Comparison of ENCODE assay signal across 8 mouse cellular contexts in genomic region chr10:19591286-19591640, GRCm38 (mm10). TPM values are rescaled to one million over a fixed set of nuclear protein-coding genes. Genes with fewer than 3 reads are reported as not detected.
DNase-seq lines count a peak whose midpoint lies in the region; ATAC-seq and TF ChIP-seq lines count a peak whose summit lies in the region.

No protein-coding gene starts in this region.

- H3K4me3 ChIP-seq in lung, adult 2 months (replicated peaks; ENCODE audit: extremely low read depth, low read depth, low read length) = peak overlapping the region; percentile 17
- peak overlapping the region; percentile 77 for H3K4me3 ChIP-seq in forebrain, embryonic 10.5 days
- peak overlapping the region; percentile 6; the same call in 1 of the 2 replicates for H3K4me3 ChIP-seq in limb, embryonic 11.5 days (ENCODE audit: low read depth, low read length)
- peak overlapping the region; percentile 73 for H3K4me3 ChIP-seq in neural tube, embryonic 14.5 days (ENCODE audit: low read depth, low read length)

- no peak overlapping the region for H3K9ac ChIP-seq in limb, embryonic 11.5 days (ENCODE audit: low read length)
- no peak overlapping the region for H3K9ac ChIP-seq in neural tube, embryonic 14.5 days (replicated peaks; ENCODE audit: low read depth, low read length)

- no peaks in the 10 kb centered on the region for H3K9me3 ChIP-seq in forebrain, embryonic 10.5 days
- no peaks in the 10 kb centered on the region for H3K9me3 ChIP-seq in limb, embryonic 11.5 days (ENCODE audit: control insufficient read depth, low read length)
- H3K9me3 ChIP-seq in neural tube, embryonic 14.5 days (ENCODE audit: control insufficient read depth, low read length) = no peaks in the 10 kb centered on the region

- TF ChIP-seq CTCF in lung, adult 2 months (IDR thresholded peaks at IDR 0.05; ENCODE audit: insufficient read depth, low read length) = no peak

- ATAC-seq in limb, embryonic 11.5 days (ENCODE audit: insufficient number of reproducible peaks, low FRiP score, low TSS enrichment, low read depth) = no peak
- no peak; the same call in 1 of the 2 replicates for ATAC-seq in neural tube, embryonic 14.5 days (ENCODE audit: low read depth)

- TF ChIP-seq POLR2A in lung, adult 2 months (IDR thresholded peaks at IDR 0.05; ENCODE audit: borderline replicate concordance, extremely low read depth, low read depth, low read length) = no peak

- peaks cover 18% of the 10 kb centered on the region for H3K4me1 ChIP-seq in lung, adult 2 months (ENCODE audit: control insufficient read depth, insufficient read depth, low read length)
- peaks cover 19% of the 10 kb centered on the region for H3K4me1 ChIP-seq in forebrain, embryonic 10.5 days
- H3K4me1 ChIP-seq in limb, embryonic 11.5 days (ENCODE audit: control insufficient read depth, insufficient read depth, low read length) = no peaks in the 10 kb centered on the region; the same call in 1 of the 2 replicates
- H3K4me1 ChIP-seq in neural tube, embryonic 14.5 days (ENCODE audit: control insufficient read depth, insufficient read depth, low read length) = 0 out of 2 replicates have a peak, but pooled peaks cover 6% of the 10 kb centered on the region

- no peak overlapping the region for H3K27ac ChIP-seq in forebrain, embryonic 10.5 days
- no peak overlapping the region for H3K27ac ChIP-seq in limb, embryonic 11.5 days (replicated peaks; ENCODE audit: low read depth, low read length)
- no peak overlapping the region for H3K27ac ChIP-seq in neural tube, embryonic 14.5 days (ENCODE audit: low read depth, low read length)

- peak overlapping the region; percentile 77 for H3K4me2 ChIP-seq in limb, embryonic 11.5 days (ENCODE audit: low read depth, severe bottlenecking)
- H3K4me2 ChIP-seq in neural tube, embryonic 14.5 days (ENCODE audit: low read depth, low read length) = peak overlapping the region; percentile 89

- no peaks in the 10 kb centered on the region for H3K36me3 ChIP-seq in forebrain, embryonic 10.5 days (replicated peaks)
- no peaks in the 10 kb centered on the region for H3K36me3 ChIP-seq in limb, embryonic 11.5 days (ENCODE audit: control insufficient read depth, insufficient read depth, low read length)
- no peaks in the 10 kb centered on the region for H3K36me3 ChIP-seq in neural tube, embryonic 14.5 days (ENCODE audit: control insufficient read depth, insufficient read depth, low read length)

- peaks cover 14% of the 10 kb centered on the region; the same call in 1 of the 2 replicates for H3K27me3 ChIP-seq in forebrain, embryonic 10.5 days (ENCODE audit: poor library complexity, severe bottlenecking)
- no peaks in the 10 kb centered on the region for H3K27me3 ChIP-seq in limb, embryonic 11.5 days (ENCODE audit: control insufficient read depth, insufficient read depth, low read length)
- H3K27me3 ChIP-seq in neural tube, embryonic 14.5 days (ENCODE audit: control insufficient read depth, insufficient read depth, low read length) = no peaks in the 10 kb centered on the region

- no peak for DNase-seq in lung, adult 2 months
- no peak for DNase-seq in lung, postnatal 25 days (ENCODE audit: low spot score)
- DNase-seq in forebrain, embryonic 10.5 days (ENCODE audit: extremely low spot score, low spot score) = no peak
- DNase-seq in limb, embryonic 11.5 days (ENCODE audit: low spot score) = no peak
- DNase-seq in MN1 (ENCODE audit: low spot score) = no peak
- DNase-seq in layer of hippocampus, adult 9-11 months = no peak
- no peak for DNase-seq in frontal cortex, postnatal 10 days (ENCODE audit: low spot score in 2 of 2)

- WGBS in lung, adult 2 months = 22% methylated on average over 6 of the region's 6 CpGs
- WGBS in forebrain, embryonic 10.5 days = 30% methylated on average over 6 of the region's 6 CpGs
- 36% methylated on average over 6 of the region's 6 CpGs for WGBS in limb, embryonic 11.5 days
- 33% methylated on average over 6 of the region's 6 CpGs for WGBS in neural tube, embryonic 14.5 days

RNA-seq across cellular contexts. Expression of gene Ifngr1, which starts 0.5 kb away (rescaled TPM):
- polyA plus RNA-seq in lung, adult 2 months (2012; rRNA removed) = 53.1 and 72.3 TPM in 2 replicates
- 27.7 and 30.0 TPM in 2 replicates for polyA plus RNA-seq in forebrain, embryonic 10.5 days (2016; fragmentation: Nextera tagmentation; extraction: Ambion mirVana)
- 33.0 and 37.6 TPM in 2 replicates for polyA plus RNA-seq in limb, embryonic 11.5 days (2014; fragmentation: Nextera tagmentation; extraction: Ambion mirVana)
- 24.9 and 28.0 TPM in 2 replicates for polyA plus RNA-seq in neural tube, embryonic 14.5 days (2014; fragmentation: Nextera tagmentation; extraction: Ambion mirVana)

RNA-seq across cellular contexts. Expression of gene Il22ra2, which starts 30.5 kb away (rescaled TPM):
- polyA plus RNA-seq in lung, adult 2 months (2012; rRNA removed) = 0.32 and 0.43 TPM in 2 replicates
- polyA plus RNA-seq in forebrain, embryonic 10.5 days (2016; fragmentation: Nextera tagmentation; extraction: Ambion mirVana) = not detected in 2 replicates
- polyA plus RNA-seq in limb, embryonic 11.5 days (2014; fragmentation: Nextera tagmentation; extraction: Ambion mirVana) = not detected in 2 replicates
- polyA plus RNA-seq in neural tube, embryonic 14.5 days (2014; fragmentation: Nextera tagmentation; extraction: Ambion mirVana) = not detected in 2 replicates

Comparison
In these comparisons a context has a peak if more than half of its experiments do, and no peak if none do; other contexts are left out.
1. H3K4me3 ChIP-seq: peak in every context shown above with its lines; median percentile 77 in forebrain, embryonic 10.5 days; 73 in neural tube, embryonic 14.5 days; 17 in lung, adult 2 months; 6 in limb, embryonic 11.5 days.